Mouse (Mus musculus) forebrain, postnatal 0 days (tissue): ENCODE data around the gene Spindoc. TPM values are rescaled to one million over a fixed set of nuclear protein-coding genes. Genes with fewer than 3 reads are reported as not detected.

Experiments used
- ATAC-seq: fragments of 200-750 bp; cut with Nextera tagmentation; 2 replicates; pipeline ENCODE4 v1.8.0; 2017; ENCODE audit warnings: mild to moderate bottlenecking, moderate library complexity
- DNase-seq: peaks from one replicate; pipeline ENCODE4 v3.0.0-alpha.2; 2015
- H3K27ac ChIP-seq: fragments of 300-500 bp; sonication (generic); 2 replicates; pipeline ENCODE4 v1.5.1; 2014; ENCODE audit warnings: low read depth, mild to moderate bottlenecking, antibody characterized with exemption, low read length, moderate library complexity, mixed read lengths
- H3K27me3 ChIP-seq: fragments of 300-500 bp; sonication (generic); 2 replicates; pipeline ENCODE4 v1.6.1; 2014; ENCODE audit warnings: mild to moderate bottlenecking, low read length, mixed read lengths; ENCODE audit not compliant: insufficient read depth
- H3K36me3 ChIP-seq: fragments of 300-500 bp; sonication (generic); 2 replicates; pipeline ENCODE4 v1.6.1; 2014; ENCODE audit warnings: mild to moderate bottlenecking, moderate library complexity; ENCODE audit not compliant: insufficient read depth
- H3K4me1 ChIP-seq: fragments of 300-500 bp; sonication (generic); 2 replicates; pipeline ENCODE4 v1.6.1; 2014; ENCODE audit warnings: antibody characterized with exemption; ENCODE audit not compliant: insufficient read depth
- H3K4me2 ChIP-seq: fragments of 300-500 bp; sonication (generic); 2 replicates; pipeline ENCODE4 v1.6.1; 2014; ENCODE audit warnings: low read depth, mild to moderate bottlenecking, moderate library complexity
- H3K4me3 ChIP-seq: fragments of 300-500 bp; sonication (generic); 2 replicates; pipeline ENCODE4 v1.5.1; 2014; ENCODE audit warnings: low read depth, low read length, mixed read lengths
- H3K9ac ChIP-seq: fragments of 300-500 bp; sonication (generic); 2 replicates; pipeline ENCODE4 v1.6.1; 2014; ENCODE audit warnings: mild to moderate bottlenecking
- H3K9me3 ChIP-seq: fragments of 300-500 bp; sonication (generic); 2 replicates; pipeline ENCODE4 v1.6.1; 2016; ENCODE audit warnings: low read length
- CTCF ChIP-seq: sonication (generic); IDR thresholded peaks from 2 replicates; pipeline ENCODE4 v1.5.1; 2016; ENCODE audit warnings: antibody characterized with exemption, control low read depth, low read depth
- WGBS: fragments of 180-500 bp; shearing (Covaris S2); extraction: QIAGEN DNeasy Blood & Tissue Kit; methylation state at CpG from one replicate; pipeline ENCODE4 v1.1.7; 2014; 5-methylcytosine and 5-hydroxymethylcytosine counted together
- polyA plus RNA-seq: library from polyadenylated mRNA; unstranded; fragments of >200 nt; fragmentation: Nextera tagmentation; extraction: Ambion mirVana; gene quantifications from 2 replicates; pipeline ENCODE4 v1.2.1, GENCODE M21; 2015
- total RNA-seq: library from RNA; depleted of rRNA; stranded (reverse); fragments of >200 nt; gene quantifications from 2 replicates; pipeline ENCODE4 v1.2.3, GENCODE M21; 2014

Spindoc gene
- total and polyA plus RNA-seq, 2 experiments from 2014 or later, result 20.8 to 48.9 TPM

GRCm38 (mm10) chr19:7422656-7423027 lies 39.8 kb upstream of the Spindoc start:
- DNase-seq (no peak), ATAC-seq (peak; percentile 0; the same call in 1 of the 2 replicates)
- Histone ChIP-seq H3K36me3 (peaks cover 24% of the 10 kb centered on the region), H3K27me3 (no peaks in the 10 kb centered on the region), H3K27ac (peak overlapping the region; percentile 92), H3K9ac (peak overlapping the region; percentile 78), H3K4me1 (peaks cover 32% of the 10 kb centered on the region), H3K4me3 (peak overlapping the region; percentile 47), H3K9me3 (no peaks in the 10 kb centered on the region), H3K4me2 (peak overlapping the region; percentile 73)
- 14% methylated on average over 29 of the region's 35 CpGs for WGBS
- no peak for TF ChIP-seq CTCF

GRCm38 (mm10) chr19:7421602-7422591 lies 39.1 kb upstream of the Spindoc start:
- H3K9ac ChIP-seq, result peak overlapping the region; percentile 78
- peak overlapping the region; percentile 92 for H3K27ac ChIP-seq
- peaks cover 32% of the 10 kb centered on the region for H3K4me1 ChIP-seq
- peaks cover 16% of the 10 kb centered on the region for H3K36me3 ChIP-seq
- ATAC-seq (peak; percentile 30), DNase-seq (peak; percentile 85)
- H3K9me3 ChIP-seq, result no peaks in the 10 kb centered on the region
- H3K4me2 ChIP-seq, result peak overlapping the region; percentile 73
- 9% methylated on average over 41 of the region's 48 CpGs for WGBS
- peak overlapping the region; percentile 47 for H3K4me3 ChIP-seq
- TF ChIP-seq CTCF, result no peak
- H3K27me3 ChIP-seq, result no peaks in the 10 kb centered on the region

DNA sequence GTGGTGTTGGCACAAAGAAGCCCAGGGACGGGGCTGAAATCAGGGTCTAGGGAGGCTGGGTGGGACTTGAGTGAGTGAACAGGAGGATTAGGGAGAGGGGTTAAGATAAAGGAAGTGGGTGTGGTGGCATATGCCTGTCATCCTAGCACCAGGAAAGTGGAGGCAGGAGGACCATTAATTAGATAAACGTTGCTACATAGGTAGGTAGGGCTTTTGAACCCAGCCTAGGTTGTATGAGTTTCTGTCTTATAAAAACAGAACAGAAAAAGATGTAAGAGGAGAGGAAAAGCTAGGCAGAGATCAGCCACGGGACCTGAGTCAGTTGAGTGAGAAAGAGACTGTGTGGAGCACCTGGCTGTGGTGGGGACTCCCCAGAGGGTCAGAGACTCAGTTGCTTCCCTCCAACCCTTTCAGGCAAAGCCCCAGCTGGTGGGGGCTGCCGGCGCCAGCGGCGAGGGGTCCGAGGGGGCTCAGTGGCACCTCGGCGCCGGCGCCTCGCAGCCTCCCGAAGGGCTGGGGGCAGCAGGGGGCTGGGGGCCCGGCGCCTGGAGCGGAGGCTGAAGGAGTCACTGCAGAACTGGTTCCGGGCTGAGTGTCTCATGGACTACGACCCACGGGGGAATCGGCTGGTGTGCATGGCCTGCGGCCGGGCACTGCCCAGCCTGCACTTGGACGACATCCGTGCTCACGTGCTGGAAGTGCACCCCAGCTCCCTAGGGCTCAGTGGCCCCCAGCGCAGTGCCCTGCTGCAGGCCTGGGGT lies 38.2 kb upstream of the Spindoc start:
- no peak for DNase-seq
- Histone ChIP-seq H3K4me3 (no peak overlapping the region), H3K4me2 (peak overlapping the region; percentile 73), H3K27me3 (no peaks in the 10 kb centered on the region), H3K36me3 (peaks cover 8% of the 10 kb centered on the region), H3K9ac (peak overlapping the region; percentile 78; the same call in 1 of the 2 replicates), H3K9me3 (no peaks in the 10 kb centered on the region), H3K27ac (peak overlapping the region; percentile 92), H3K4me1 (peaks cover 32% of the 10 kb centered on the region)
- 46% methylated on average over 27 of the region's 27 CpGs for WGBS
- no peak for ATAC-seq
- TF ChIP-seq CTCF, result no peak

GRCm38 (mm10) chr19:7420108-7420507 lies 37.3 kb upstream of the Spindoc start:
- Histone ChIP-seq H3K4me3 (no peak overlapping the region), H3K4me2 (peak overlapping the region; percentile 86), H3K9me3 (no peaks in the 10 kb centered on the region), H3K27me3 (no peaks in the 10 kb centered on the region), H3K4me1 (peaks cover 32% of the 10 kb centered on the region), H3K27ac (peak overlapping the region; percentile 99; the same call in 1 of the 2 replicates), H3K36me3 (0 out of 2 replicates have a peak, but pooled peaks cover 8% of the 10 kb centered on the region), H3K9ac (peak overlapping the region; percentile 94; the same call in 1 of the 2 replicates)
- no peak for DNase-seq
- 50% methylated on average over 12 of the region's 12 CpGs for WGBS
- no peak for ATAC-seq
- TF ChIP-seq CTCF, result no peak

DNA sequence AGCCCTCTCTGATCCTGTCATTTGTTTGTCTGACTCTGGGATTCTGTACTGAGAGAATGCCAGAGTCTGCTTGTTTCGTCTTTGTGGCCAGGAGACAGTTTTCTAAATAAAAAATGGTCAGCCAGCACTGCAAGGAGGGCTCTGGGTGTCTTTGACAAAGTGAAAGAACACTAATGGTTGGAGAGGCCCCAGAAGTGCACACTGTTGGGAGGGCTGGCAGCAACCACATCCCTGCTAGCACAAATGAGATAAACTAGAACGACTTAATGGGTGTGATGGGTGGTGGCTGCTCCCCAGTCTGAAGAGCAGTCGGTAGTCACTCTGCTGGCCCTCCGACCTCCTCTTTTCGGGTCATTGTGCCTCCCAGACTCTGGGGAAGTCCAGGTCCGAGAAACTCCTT lies 36.3 kb upstream of the Spindoc start:
- H3K9me3 ChIP-seq, result no peaks in the 10 kb centered on the region
- 17% methylated on average over 6 of the region's 6 CpGs for WGBS
- no peak for TF ChIP-seq CTCF
- H3K4me1 ChIP-seq, result peaks cover 30% of the 10 kb centered on the region
- no peaks in the 10 kb centered on the region for H3K27me3 ChIP-seq
- peak overlapping the region; percentile 94 for H3K9ac ChIP-seq
- H3K4me2 ChIP-seq, result peak overlapping the region; percentile 86
- peak overlapping the region; percentile 90 for H3K4me3 ChIP-seq
- peak; percentile 54 for DNase-seq
- ATAC-seq, result no peak
- 0 out of 2 replicates have a peak, but pooled peaks cover 8% of the 10 kb centered on the region for H3K36me3 ChIP-seq
- peak overlapping the region; percentile 99 for H3K27ac ChIP-seq

DNA sequence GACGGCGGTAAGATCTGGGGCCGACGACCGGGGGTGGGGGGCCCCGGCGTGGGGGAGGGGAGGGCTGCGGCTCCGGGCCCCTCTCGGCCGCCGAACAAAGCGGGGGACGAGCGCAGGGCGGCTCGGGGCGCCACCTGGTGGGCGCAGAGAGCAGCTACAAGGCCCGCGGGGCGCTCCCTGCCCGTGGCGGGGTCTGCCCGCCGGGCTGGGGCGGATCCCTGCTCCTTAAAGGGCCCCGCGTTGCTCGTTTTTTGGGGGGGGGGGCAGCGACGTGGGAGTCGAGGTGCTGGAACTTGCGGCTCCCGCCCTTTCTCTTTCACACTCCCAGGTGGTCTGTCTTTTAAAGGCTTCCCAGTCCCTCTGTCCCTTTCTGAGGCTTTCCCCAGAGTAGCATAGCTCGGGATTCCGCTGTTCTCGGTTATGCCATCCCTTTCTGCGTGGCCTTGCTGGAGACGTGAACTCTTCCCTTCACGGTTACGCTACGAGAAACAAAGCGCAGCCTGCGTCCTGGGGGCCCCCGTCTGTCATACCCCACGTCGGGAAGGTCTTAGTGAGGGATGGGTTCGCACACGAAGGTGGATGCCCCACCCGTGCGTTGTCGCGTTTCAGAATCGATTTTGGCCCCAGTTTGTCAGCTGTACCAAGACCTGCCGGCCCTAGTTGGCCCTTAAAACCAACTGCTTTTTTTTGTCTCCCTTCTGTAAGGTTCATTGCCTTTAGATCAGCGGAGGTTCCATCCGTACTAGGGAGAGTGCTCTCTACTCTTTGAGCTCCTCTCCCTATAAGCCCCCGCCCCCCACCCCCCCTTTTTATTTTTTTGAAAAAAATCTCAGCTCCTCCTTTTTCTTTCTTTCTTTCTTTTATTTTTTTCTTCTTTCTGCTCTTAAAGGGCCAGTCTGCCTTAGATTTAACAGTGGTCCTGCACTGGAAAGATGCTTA lies 35.4 kb upstream of the Spindoc start:
- H3K9me3 ChIP-seq, result no peaks in the 10 kb centered on the region
- H3K9ac ChIP-seq, result peak overlapping the region; percentile 94
- TF ChIP-seq CTCF, result peak; percentile 87
- 2% methylated on average over 47 of the region's 59 CpGs for WGBS
- DNase-seq (peak; percentile 95), ATAC-seq (peak; percentile 80)
- H3K4me1 ChIP-seq, result peaks cover 30% of the 10 kb centered on the region
- peak overlapping the region; percentile 99 for H3K27ac ChIP-seq
- peak overlapping the region; percentile 86 for H3K4me2 ChIP-seq
- 0 out of 2 replicates have a peak, but pooled peaks cover 8% of the 10 kb centered on the region for H3K36me3 ChIP-seq
- peak overlapping the region; percentile 90 for H3K4me3 ChIP-seq
- no peaks in the 10 kb centered on the region for H3K27me3 ChIP-seq
